8 mouse cellular contexts compared by ENCODE assay signal in the genomic region with DNA sequence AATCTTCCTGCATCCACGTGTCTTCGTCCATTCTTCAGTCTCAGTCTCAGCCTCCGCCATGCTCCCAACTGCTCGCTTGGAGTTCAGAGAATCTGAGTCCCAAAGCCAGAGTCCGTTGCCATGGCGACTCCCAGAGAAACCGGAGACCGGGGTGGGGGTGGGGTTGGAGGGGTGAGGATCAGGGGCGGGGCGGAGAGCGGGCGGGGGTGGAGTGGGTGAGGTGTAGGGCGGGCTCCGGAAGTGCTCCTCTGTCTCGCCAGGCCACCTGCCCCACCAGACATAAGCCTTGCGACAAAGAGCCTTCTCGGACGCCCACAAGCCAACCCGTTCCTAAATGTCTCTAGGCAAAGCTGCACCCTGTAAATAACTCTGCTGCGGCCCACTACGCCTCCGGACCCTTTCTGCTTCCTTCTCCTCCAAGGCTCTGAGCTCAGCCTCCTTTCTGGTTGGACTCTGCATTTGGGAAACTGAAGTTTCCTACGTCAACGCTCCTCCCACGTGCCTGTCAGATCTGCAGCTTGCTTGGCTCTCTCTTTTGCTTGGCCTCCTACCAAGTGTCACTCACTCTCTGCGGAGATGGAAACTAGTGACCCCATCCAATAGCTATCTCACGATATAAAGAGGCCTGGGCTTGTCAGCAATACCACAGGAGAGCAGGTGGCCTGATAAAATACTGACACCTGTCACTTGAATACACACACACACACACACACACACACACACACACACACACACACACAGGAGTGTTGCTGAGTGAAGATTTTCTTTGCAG. TPM values are rescaled to one million over a fixed set of nuclear protein-coding genes. Genes with fewer than 3 reads are reported as not detected.
DNase-seq lines count a peak whose midpoint lies in the region; ATAC-seq and TF ChIP-seq lines count a peak whose summit lies in the region.

4921504E06Rik (minus strand) TSS at position 94 of the 772 bp plus-strand sequence.

- TF ChIP-seq CTCF in cortical plate, adult 2 months (IDR thresholded peaks at IDR 0.05; ENCODE audit: extremely low read depth, insufficient read depth, low read length) = no peak

- peak; percentile 71 for TF ChIP-seq POLR2A in cortical plate, adult 2 months (IDR thresholded peaks at IDR 0.05; ENCODE audit: extremely low read depth, insufficient read depth, low read length)

- peak within 1 kb of the TSS; percentile 73 for H3K27ac ChIP-seq in cortical plate, adult 2 months (ENCODE audit: insufficient read depth, low read length)

- ATAC-seq in inflammation-experienced regulatory T-cells, adult 6 months = peak; percentile 72
- ATAC-seq in megakaryocyte, adult 5-6 weeks (ENCODE audit: poor library complexity, severe bottlenecking) = peak; percentile 79

- H3K4me3 ChIP-seq in cortical plate, adult 2 months (ENCODE audit: insufficient read depth, low read length) = peak within 1 kb of the TSS; percentile 8

- peak; percentile 14 for DNase-seq in adipocyte (ENCODE audit: low spot score)
- peak; percentile 65 for DNase-seq in gastrocnemius, postnatal 25 days
- peak; percentile 91 to 94 for DNase-seq in left cerebral cortex, adult 9 months (ENCODE audit: low spot score in 2 of 2)
- DNase-seq in right cerebral cortex, adult 18-20 months = peak; percentile 95
- peak; percentile 24 for DNase-seq in urinary bladder, adult 2 months (ENCODE audit: low spot score)

- H3K4me1 ChIP-seq in cortical plate, adult 2 months (ENCODE audit: control insufficient read depth, insufficient read depth, low read length) = peaks cover 8% of the 10 kb centered on the region; the same call in 1 of the 2 replicates

RNA-seq across cellular contexts. Expression of gene 4921504E06Rik, which starts in this region (rescaled TPM):
- polyA plus RNA-seq in cortical plate, adult 2 months (2012; rRNA removed) = 0.08 TPM in 1 of 2 replicates, not detected in the other
- not detected for total RNA-seq in gastrocnemius, postnatal 25 days (2021)
- not detected for polyA plus RNA-seq in inflammation-experienced regulatory T-cells, adult 6 months (2017; shearing (Covaris generic))
- total RNA-seq in megakaryocyte, adult 5-6 weeks (2015) = not detected in 2 replicates
- total RNA-seq in megakaryocyte, adult 5-6 weeks (2017) = not detected in 2 replicates
- polyA plus RNA-seq in urinary bladder, adult 2 months (2012; rRNA removed) = not detected in 2 replicates

Comparison
In these comparisons a context has a peak if more than half of its experiments do, and no peak if none do; other contexts are left out.
1. Peak in every context shown above with its lines: DNase-seq, ATAC-seq, H3K4me3 ChIP-seq and H3K27ac ChIP-seq.
2. Peak in DNase-seq in gastrocnemius, postnatal 25 days; RNA of the gene not detected or under 1 TPM.
3. Peak in ATAC-seq in inflammation-experienced regulatory T-cells, adult 6 months; RNA of the gene not detected or under 1 TPM.
4. Peak in ATAC-seq in megakaryocyte, adult 5-6 weeks; RNA of the gene not detected or under 1 TPM.
5. Peak in DNase-seq in urinary bladder, adult 2 months; RNA of the gene not detected or under 1 TPM.
6. DNase-seq: peak in every context shown above with its lines; median percentile 95 in right cerebral cortex, adult 18-20 months; 92 in left cerebral cortex, adult 9 months; 65 in gastrocnemius, postnatal 25 days; 24 in urinary bladder, adult 2 months; 14 in adipocyte.